Mouse (Mus musculus): Measurements from ENCODE around the gene Prkcz.
A peak's percentile ranks its signal among the peaks of the same experiment; 100 is the strongest.

The Prkcz gene

GRCm38 (mm10) chr4:155315031-155315430 lies 46.1 kb downstream of the Prkcz start:
- DNase-seq (ENCODE audit: low read depth): no peak

GRCm38 (mm10) chr4:155308679-155309078 lies 52.5 kb downstream of the Prkcz start:
- DNase-seq (ENCODE audit: low read depth): no peak

- peak; percentile 78 for DNase-seq (ENCODE audit: low read depth)
Measured at GRCm38 (mm10) chr4:155308068-155308467, 53.1 kb downstream of the Prkcz start.

GRCm38 (mm10) chr4:155307591-155307990 lies 53.6 kb downstream of the Prkcz start:
- no peak for DNase-seq (ENCODE audit: low read depth)

- DNase-seq (ENCODE audit: low read depth): peak; percentile 70
Measured at GRCm38 (mm10) chr4:155306356-155307242, 54.6 kb downstream of the Prkcz start.

GRCm38 (mm10) chr4:155305531-155306031 lies 55.6 kb downstream of the Prkcz start:
- peak; percentile 13 for DNase-seq (ENCODE audit: low read depth)

GRCm38 (mm10) chr4:155304508-155305096 lies 56.6 kb downstream of the Prkcz start:
- no peak for DNase-seq (ENCODE audit: low read depth)

GRCm38 (mm10) chr4:155301965-155302364 lies 59.2 kb downstream of the Prkcz start:
- no peak for DNase-seq (ENCODE audit: low read depth)

GRCm38 (mm10) chr4:155301098-155301447 lies 60.1 kb downstream of the Prkcz start:
- no peak for DNase-seq (ENCODE audit: low read depth)

- no peak for DNase-seq (ENCODE audit: low read depth)
Measured at GRCm38 (mm10) chr4:155300421-155301097, 60.6 kb downstream of the Prkcz start.

GRCm38 (mm10) chr4:155298826-155299225 lies 62.3 kb downstream of the Prkcz start:
- DNase-seq (ENCODE audit: low read depth): no peak

- peak; percentile 40 for DNase-seq (ENCODE audit: low read depth)
Measured at GRCm38 (mm10) chr4:155297057-155297456, 64.1 kb downstream of the Prkcz start.

GRCm38 (mm10) chr4:155295996-155296395 lies 65.2 kb downstream of the Prkcz start:
- DNase-seq (ENCODE audit: low read depth): no peak

GRCm38 (mm10) chr4:155295026-155295590 lies 66.1 kb downstream of the Prkcz start:
- no peak for DNase-seq (ENCODE audit: low read depth)

- DNase-seq (ENCODE audit: low read depth): no peak
Measured at GRCm38 (mm10) chr4:155294381-155294780, 66.8 kb downstream of the Prkcz start.

- no peak for DNase-seq (ENCODE audit: low read depth)
Measured at GRCm38 (mm10) chr4:155292863-155293262, 68.3 kb downstream of the Prkcz start.

GRCm38 (mm10) chr4:155290045-155290444 lies 71.1 kb downstream of the Prkcz start:
- no peak for DNase-seq (ENCODE audit: low read depth)

GRCm38 (mm10) chr4:155288586-155288985 lies 72.6 kb downstream of the Prkcz start:
- no peak for DNase-seq (ENCODE audit: low read depth)

GRCm38 (mm10) chr4:155287713-155288112 lies 73.4 kb downstream of the Prkcz start:
- no peak for DNase-seq (ENCODE audit: low read depth)

- no peak for DNase-seq (ENCODE audit: low read depth)
Measured at GRCm38 (mm10) chr4:155286090-155286489, 75.1 kb downstream of the Prkcz start.

- no peak for DNase-seq (ENCODE audit: low read depth)
Measured at GRCm38 (mm10) chr4:155284521-155285379, 76.4 kb downstream of the Prkcz start.

All from naive thymus-derived CD4-positive, alpha-beta T cell, adult 2 months (primary cell).